Mouse (Mus musculus) forebrain, embryonic 16.5 days (tissue): ENCODE measurements around the gene Cd177. TPM values are rescaled to one million over a fixed set of nuclear protein-coding genes. Genes with fewer than 3 reads are reported as not detected.
"Not testable (repeated sequence)": the region's sequence is repeated elsewhere in the genome, so short reads cannot be mapped to it uniquely, and the experiment has no call there.

Experiments
- ATAC-seq: fragments of 200-750 bp; cut with Nextera tagmentation; 2 replicates; pipeline ENCODE4 v1.8.0; 2017; ENCODE audit warnings: mild to moderate bottlenecking, moderate library complexity
- H3K27ac ChIP-seq: fragments of 300-500 bp; sonication (generic); 2 replicates; pipeline ENCODE4 v1.5.1; 2014; ENCODE audit warnings: low read length, control low read depth
- H3K27me3 ChIP-seq: fragments of 300-500 bp; sonication (generic); replicated peaks from 2 replicates; pipeline ENCODE4 v1.6.1; 2014; ENCODE audit warnings: low read length; ENCODE audit not compliant: control insufficient read depth, insufficient read depth
- H3K36me3 ChIP-seq: fragments of 300-500 bp; sonication (generic); 2 replicates; pipeline ENCODE4 v1.6.1; 2014; ENCODE audit not compliant: control insufficient read depth, insufficient read depth
- H3K4me1 ChIP-seq: fragments of 300-500 bp; sonication (generic); replicated peaks from 2 replicates; pipeline ENCODE4 v1.6.1; 2014; ENCODE audit warnings: low read length; ENCODE audit not compliant: control insufficient read depth, insufficient read depth
- H3K4me2 ChIP-seq: fragments of 300-500 bp; sonication (generic); 2 replicates; pipeline ENCODE4 v1.6.1; 2014; ENCODE audit warnings: mild to moderate bottlenecking, low read length, control low read depth
- H3K4me3 ChIP-seq: fragments of 300-500 bp; sonication (generic); replicated peaks from 2 replicates; pipeline ENCODE4 v1.5.1; 2014; ENCODE audit warnings: mild to moderate bottlenecking, low read length, control low read depth
- H3K9ac ChIP-seq: fragments of 300-500 bp; sonication (generic); replicated peaks from 2 replicates; pipeline ENCODE4 v1.6.1; 2014; ENCODE audit warnings: low read depth, low read length, control low read depth
- H3K9me3 ChIP-seq: fragments of 300-500 bp; sonication (generic); 2 replicates; pipeline ENCODE4 v1.6.1; 2016; ENCODE audit warnings: low read length; ENCODE audit not compliant: control insufficient read depth
- WGBS: fragments of 180-500 bp; shearing (Covaris S2); extraction: QIAGEN DNeasy Blood & Tissue Kit; methylation state at CpG from one replicate; pipeline ENCODE4 v1.1.7; 2014; 5-methylcytosine and 5-hydroxymethylcytosine counted together
- polyA plus RNA-seq: library from polyadenylated mRNA; unstranded; fragments of >200 nt; fragmentation: Nextera tagmentation; extraction: Ambion mirVana; gene quantifications from 2 replicates; pipeline ENCODE4 v1.2.1, GENCODE M21; 2015

The Cd177 gene
- polyA plus RNA-seq, 1 experiment from 2014 or later = 0.23 TPM

DNA sequence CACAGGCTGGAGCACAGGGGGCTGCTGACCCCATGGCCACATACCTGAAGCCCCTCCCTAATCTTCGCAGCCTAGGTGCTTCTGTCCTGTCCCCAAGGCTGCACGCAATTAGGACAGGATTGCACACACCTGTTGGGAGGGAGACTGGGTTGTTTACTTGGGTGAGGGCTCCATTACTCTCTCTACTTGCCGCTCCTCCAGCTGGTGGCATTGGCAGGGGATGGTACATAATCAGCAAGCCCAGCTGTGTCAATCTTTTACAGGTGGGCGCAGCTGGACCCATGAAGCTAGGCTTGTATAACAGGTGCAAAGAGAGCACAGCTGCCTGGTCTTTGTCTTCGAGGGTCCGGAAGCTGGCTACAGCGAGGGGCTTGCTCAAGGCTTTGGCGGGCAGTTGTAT, 2.5 kb upstream of the Cd177 start:
- Histone ChIP-seq H3K9ac (no peak overlapping the region), H3K4me3 (no peak overlapping the region), H3K27me3 (no peaks in the 10 kb centered on the region), H3K27ac (no peak overlapping the region), H3K4me2 (no peak overlapping the region), H3K9me3 (no peaks in the 10 kb centered on the region), H3K4me1 (no peaks in the 10 kb centered on the region), H3K36me3 (no peaks in the 10 kb centered on the region)
- ATAC-seq = no peak
- 93% methylated on average over 8 of the region's 8 CpGs for WGBS

DNA sequence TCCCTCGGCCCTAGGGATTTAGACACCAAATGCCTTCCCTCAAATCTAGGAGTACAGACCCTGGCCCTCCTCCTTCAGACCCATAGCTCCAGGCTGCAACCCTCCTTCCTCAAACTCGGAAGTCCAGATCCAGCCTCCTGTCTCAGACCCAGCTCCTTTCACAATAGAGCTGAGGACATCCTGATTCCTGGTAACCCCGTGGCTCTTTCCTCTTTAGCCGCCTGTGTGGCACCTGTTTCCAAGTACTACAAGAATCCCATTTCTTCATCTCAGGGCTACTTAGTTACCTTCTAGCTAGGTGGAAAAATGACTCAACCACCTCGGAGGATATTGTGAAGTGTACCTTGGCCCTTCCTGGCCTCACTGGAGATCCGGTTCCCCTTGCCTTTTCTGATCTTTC, 1.1 kb upstream of the Cd177 start:
- WGBS = 79% methylated on average over 6 of the region's 6 CpGs
- H3K9me3 ChIP-seq = no peaks in the 10 kb centered on the region
- ATAC-seq = no peak
- H3K27me3 ChIP-seq = no peaks in the 10 kb centered on the region
- no peak overlapping the region for H3K4me2 ChIP-seq
- no peak overlapping the region for H3K27ac ChIP-seq
- H3K36me3 ChIP-seq = no peaks in the 10 kb centered on the region
- H3K9ac ChIP-seq = no peak overlapping the region
- no peak overlapping the region for H3K4me3 ChIP-seq
- no peaks in the 10 kb centered on the region for H3K4me1 ChIP-seq

DNA sequence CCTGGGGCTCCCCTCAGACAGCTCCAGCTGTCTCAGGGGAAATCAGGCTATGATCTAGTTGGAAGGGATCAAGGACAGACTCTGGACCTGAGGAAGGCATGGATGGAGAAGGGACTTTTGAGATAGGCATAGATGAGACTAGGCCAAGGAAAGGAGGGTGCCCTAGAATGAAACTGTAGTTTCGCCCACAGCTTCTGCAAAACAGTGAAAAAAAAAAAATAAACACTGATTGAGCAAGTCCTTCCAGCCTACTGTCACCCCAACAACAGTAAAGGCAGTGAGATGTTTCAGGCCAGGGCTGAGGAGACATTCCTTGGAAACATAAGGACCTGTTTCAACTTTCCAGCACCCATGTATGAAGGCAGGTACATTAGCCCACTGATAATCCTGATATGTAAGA, 1.6 kb downstream of the Cd177 start:
- Histone ChIP-seq H3K9me3 (no peaks in the 10 kb centered on the region), H3K27ac (no peak overlapping the region), H3K36me3 (no peaks in the 10 kb centered on the region), H3K4me1 (no peaks in the 10 kb centered on the region), H3K9ac (no peak overlapping the region), H3K27me3 (no peaks in the 10 kb centered on the region), H3K4me3 (no peak overlapping the region), H3K4me2 (no peak overlapping the region)
- no peak for ATAC-seq
- WGBS = 92% methylated on average over 1 of the region's 1 CpGs

DNA sequence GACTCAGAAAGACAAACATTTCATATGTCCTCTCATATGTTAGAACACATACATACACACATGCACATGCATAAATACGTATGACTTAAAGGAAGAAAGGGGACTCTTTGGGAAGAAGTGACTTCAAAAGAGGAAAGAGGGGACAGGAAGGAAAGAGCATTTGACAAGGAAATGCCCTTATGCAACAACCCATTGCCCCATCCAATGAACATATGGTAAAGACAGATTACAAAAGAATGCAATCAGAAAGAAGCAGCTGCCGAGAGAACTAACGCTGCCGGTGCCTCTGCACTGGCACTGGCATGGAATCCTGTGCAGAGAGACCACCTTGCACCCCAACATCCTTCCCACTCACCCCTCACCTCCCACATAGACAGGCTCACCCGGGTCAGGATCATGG, 6.6 kb downstream of the Cd177 start:
- Histone ChIP-seq H3K27ac (no peak overlapping the region), H3K4me1 (no peaks in the 10 kb centered on the region), H3K9ac (no peak overlapping the region), H3K4me2 (no peak overlapping the region), H3K4me3 (no peak overlapping the region), H3K9me3 (no peaks in the 10 kb centered on the region), H3K27me3 (no peaks in the 10 kb centered on the region), H3K36me3 (no peaks in the 10 kb centered on the region)
- 72% methylated on average over 5 of the region's 5 CpGs for WGBS
- no peak for ATAC-seq

DNA sequence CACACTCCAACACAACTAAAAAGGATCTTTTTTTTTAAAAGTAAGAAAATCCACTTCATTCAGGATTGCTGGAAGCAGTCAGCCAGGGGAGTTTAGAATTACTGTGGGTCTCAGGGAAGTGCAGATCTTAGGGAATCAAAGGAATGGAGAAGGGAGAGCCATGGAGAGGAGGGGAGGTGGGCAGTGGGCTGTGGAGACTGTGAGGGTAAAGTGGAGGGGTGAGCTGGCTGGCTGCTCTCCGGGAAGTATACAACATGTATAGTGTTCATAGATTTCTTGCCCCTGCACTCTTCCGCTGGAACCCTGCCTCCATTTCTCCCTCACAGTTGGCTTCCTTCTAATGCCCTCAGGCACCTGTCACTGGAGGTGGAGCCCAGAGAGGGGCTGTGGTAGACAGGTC, 8.5 kb downstream of the Cd177 start:
- Histone ChIP-seq H3K27ac (no peak overlapping the region), H3K4me3 (no peak overlapping the region), H3K4me2 (no peak overlapping the region), H3K9ac (no peak overlapping the region), H3K27me3 (no peaks in the 10 kb centered on the region), H3K9me3 (no peaks in the 10 kb centered on the region), H3K36me3 (no peaks in the 10 kb centered on the region), H3K4me1 (no peaks in the 10 kb centered on the region)
- 72% methylated on average over 2 of the region's 2 CpGs for WGBS
- no peak for ATAC-seq

DNA sequence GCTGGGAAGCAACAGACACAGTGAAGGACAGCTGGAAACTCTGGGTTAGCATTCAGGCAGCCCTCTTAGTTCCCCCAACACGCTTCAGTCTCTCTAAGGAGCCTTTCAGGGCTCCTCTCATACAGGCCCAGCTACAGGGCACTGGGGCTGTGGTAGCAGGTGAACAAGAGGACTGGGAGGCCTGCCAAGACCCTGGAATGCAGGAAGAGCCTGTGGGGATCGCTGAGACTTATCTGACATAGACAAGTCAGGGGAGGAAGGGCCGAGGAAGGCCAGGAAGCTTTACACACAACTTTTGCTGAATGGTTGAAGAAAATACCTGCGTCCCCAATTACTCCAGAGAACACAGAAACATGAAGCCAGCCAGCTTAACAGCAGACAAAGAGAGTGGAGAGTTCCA, 9.4 kb downstream of the Cd177 start:
- Histone ChIP-seq H3K9me3 (no peaks in the 10 kb centered on the region), H3K27me3 (no peaks in the 10 kb centered on the region), H3K27ac (no peak overlapping the region), H3K36me3 (no peaks in the 10 kb centered on the region), H3K4me1 (no peaks in the 10 kb centered on the region), H3K4me2 (no peak overlapping the region), H3K4me3 (no peak overlapping the region), H3K9ac (no peak overlapping the region)
- 47% methylated on average over 4 of the region's 4 CpGs for WGBS
- ATAC-seq = no peak

DNA sequence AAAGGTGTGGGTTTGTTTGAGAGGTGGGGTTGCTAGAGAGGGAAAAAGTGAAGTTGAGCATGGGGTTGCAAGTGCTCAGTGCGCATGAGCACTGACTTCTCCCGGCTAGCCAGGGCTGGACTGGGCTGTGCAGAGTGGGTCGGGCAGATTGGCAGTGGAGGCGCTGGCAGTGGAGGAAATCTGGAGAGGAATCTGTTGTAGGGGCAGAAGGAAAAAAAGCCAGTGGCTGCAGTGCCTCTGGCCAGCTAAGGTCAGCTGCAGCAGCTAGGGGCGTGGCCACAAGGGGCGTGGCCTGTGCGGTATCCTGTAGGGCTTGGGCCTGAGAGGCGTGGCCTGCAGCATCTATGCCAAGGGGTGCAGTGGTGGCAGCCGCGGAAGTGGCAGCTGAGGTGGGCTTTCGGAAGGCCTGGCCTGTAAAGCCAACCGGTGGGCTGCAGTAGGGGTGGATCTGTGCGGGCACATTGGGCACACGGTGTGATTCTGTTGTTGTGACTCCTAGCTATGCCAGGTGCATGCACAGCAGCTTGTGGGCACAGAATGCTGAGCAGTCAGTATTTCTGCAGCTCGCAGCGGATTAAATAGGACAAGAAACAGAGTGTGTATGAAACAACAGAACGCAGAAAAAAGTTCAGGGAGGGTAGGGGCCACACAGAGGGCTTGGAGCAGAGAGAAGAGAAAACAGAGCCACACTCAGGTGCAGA, 24.0 kb downstream of the Cd177 start:
- no peak for ATAC-seq
- WGBS = 12% methylated on average over 17 of the region's 17 CpGs
- H3K9me3 ChIP-seq = no peaks in the 10 kb centered on the region
- no peaks in the 10 kb centered on the region for H3K36me3 ChIP-seq
- peaks cover 4% of the 10 kb centered on the region; the same call in 1 of the 2 replicates for H3K4me1 ChIP-seq
- no peaks in the 10 kb centered on the region for H3K27me3 ChIP-seq
- H3K4me3 ChIP-seq = peak overlapping the region; percentile 2; the same call in 1 of the 2 replicates
- H3K4me2 ChIP-seq = peak overlapping the region; percentile 38
- H3K9ac ChIP-seq = no peak overlapping the region
- H3K27ac ChIP-seq = no peak overlapping the region

DNA sequence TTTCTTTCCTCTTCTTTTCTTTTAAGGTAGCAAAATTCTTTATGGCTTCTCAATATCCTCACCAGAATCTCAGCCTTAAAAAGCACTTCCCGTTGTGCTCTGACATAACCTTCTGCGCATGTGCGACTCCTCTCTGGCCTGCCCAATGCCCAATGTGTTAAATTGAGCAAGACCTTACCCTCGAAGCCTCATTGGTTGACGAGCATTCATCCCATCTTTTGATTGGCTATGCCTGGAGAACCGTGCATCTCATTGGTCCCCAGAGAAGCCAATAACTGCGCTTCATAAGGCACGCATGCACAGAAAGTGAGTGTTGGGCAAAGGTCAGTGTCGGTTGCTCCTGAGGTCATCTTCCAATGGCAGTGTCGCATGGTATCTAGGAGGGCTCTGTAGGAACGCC, 33.3 kb downstream of the Cd177 start, which contains the start of gene Gm4763:
Gene Gm4763, minus strand, starts transcription at position 101 of the 400 bp plus-strand sequence.
- not testable (repeated sequence) for H3K27ac ChIP-seq, H3K4me1 ChIP-seq, H3K4me3 ChIP-seq, ATAC-seq, H3K4me2 ChIP-seq, H3K9me3 ChIP-seq, H3K9ac ChIP-seq, H3K27me3 ChIP-seq, H3K36me3 ChIP-seq
- WGBS = 94% methylated on average over 11 of the region's 11 CpGs

DNA sequence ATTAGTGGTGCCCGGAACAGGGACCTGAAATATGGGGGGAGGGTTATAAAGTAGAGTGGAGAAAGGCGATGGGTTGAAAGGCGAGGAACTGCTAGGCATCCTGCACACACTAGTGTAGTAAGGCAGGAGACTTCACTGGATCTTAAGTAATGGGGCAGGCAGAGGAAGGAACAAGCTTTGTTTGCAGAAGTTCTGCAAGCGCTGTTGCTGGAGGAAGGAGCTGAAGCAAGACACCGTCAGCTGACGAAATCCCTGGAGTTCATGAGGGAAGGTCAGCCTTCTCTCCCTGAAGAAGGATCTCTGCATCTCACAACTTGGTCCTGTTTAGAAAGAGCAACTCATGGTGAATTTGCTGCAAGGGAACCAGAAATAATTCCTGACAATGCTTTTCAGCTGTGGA, 45.1 kb downstream of the Cd177 start:
- Histone ChIP-seq H3K27ac (no peak overlapping the region), H3K9me3 (no peaks in the 10 kb centered on the region), H3K36me3 (no peaks in the 10 kb centered on the region), H3K4me3 (no peak overlapping the region), H3K4me2 (no peak overlapping the region), H3K4me1 (peaks cover 2% of the 10 kb centered on the region; the same call in 1 of the 2 replicates), H3K9ac (no peak overlapping the region), H3K27me3 (no peaks in the 10 kb centered on the region)
- no peak for ATAC-seq
- WGBS = 83% methylated on average over 6 of the region's 6 CpGs

DNA sequence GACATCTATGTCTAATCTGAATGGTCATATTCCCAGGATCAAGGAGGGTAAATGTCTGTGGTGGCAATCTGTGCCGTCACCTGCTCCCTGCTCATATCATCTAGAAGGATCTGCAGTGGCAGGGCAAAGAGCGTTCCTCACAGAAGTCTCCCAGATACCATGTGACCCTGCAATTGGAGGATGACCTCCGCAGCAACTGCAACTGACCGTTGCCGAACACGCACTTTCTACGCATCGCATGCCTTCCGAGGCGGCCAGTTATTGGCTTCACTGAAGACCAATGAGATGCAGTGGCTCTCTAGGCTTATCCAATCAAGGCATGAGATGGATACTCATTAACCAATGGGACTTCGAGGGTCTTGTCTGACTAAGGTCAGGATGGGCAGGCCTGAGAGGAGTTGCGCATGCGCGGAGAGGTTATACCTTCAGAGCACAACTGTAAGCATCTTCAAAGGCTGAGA, 51.2 kb downstream of the Cd177 start, which contains the start of gene BC049730:
Gene BC049730, plus strand, starts transcription at position 411 of the 461 bp plus-strand sequence.
- Histone ChIP-seq H3K27ac (no peak within 1 kb of the TSS), H3K9me3 (no peaks in the 10 kb centered on the region), H3K9ac (no peak within 1 kb of the TSS), H3K4me3 (no peak within 1 kb of the TSS), H3K36me3 (no peaks in the 10 kb centered on the region), H3K4me1 (no peaks in the 10 kb centered on the region), H3K4me2 (no peak within 1 kb of the TSS), H3K27me3 (no peaks in the 10 kb centered on the region)
- 95% methylated on average over 14 of the region's 14 CpGs for WGBS
- ATAC-seq = no peak
